Mouse (Mus musculus) olfactory bulb, adult 2 months (tissue): ENCODE measurements around the gene Mvp.

Experiments
- CTCF ChIP-seq: fragments of 200-500 bp; IDR thresholded peaks from 2 replicates; pipeline ENCODE4 v1.5.1; 2012; ENCODE audit warnings: low read depth, mild to moderate bottlenecking, low read length, moderate library complexity; ENCODE audit not compliant: insufficient read depth
- POLR2A ChIP-seq: fragments of 200-500 bp; IDR thresholded peaks from 2 replicates; pipeline ENCODE4 v1.6.1; 2012; ENCODE audit warnings: mild to moderate bottlenecking, low read depth, low read length, moderate library complexity; ENCODE audit not compliant: insufficient read depth

- TF ChIP-seq CTCF (no peak), POLR2A (no peak)
Measured at GRCm38 (mm10) chr7:127016481-127016485, 1.9 kb upstream of the Mvp start, which contains the start of gene Pagr1b.
